In genomic region chr5:42461195-42461594, GRCm38 (mm10) we compare ENCODE assay signal across 18 mouse cellular contexts.
DNase-seq lines count a peak whose midpoint lies in the region; ATAC-seq and TF ChIP-seq lines count a peak whose summit lies in the region.
"Had no signal": no experiment of that assay in that cellular context is flagged by ENCODE, and none has a peak within 500 bp of the region (broad histone marks: within the 10 kb centered on the region; RNA-seq: fewer than 3 reads in every experiment).

No protein-coding gene starts in this region.

- H3K9ac ChIP-seq in forebrain, embryonic 14.5 days (ENCODE audit: low read length): no peak overlapping the region
- no peak overlapping the region for H3K9ac ChIP-seq in forebrain, embryonic 12.5 days
- H3K9ac ChIP-seq in forebrain, embryonic 16.5 days (replicated peaks; ENCODE audit: low read depth, low read length): no peak overlapping the region
- H3K9ac ChIP-seq in kidney, embryonic 16.5 days (replicated peaks; ENCODE audit: low read length): no peak overlapping the region
- H3K9ac ChIP-seq: embryonic facial prominence, embryonic 12.5 days had no signal

- no peak for TF ChIP-seq CTCF in brain, embryonic 14.5 days (IDR thresholded peaks at IDR 0.05; ENCODE audit: borderline replicate concordance, extremely low read depth, insufficient read depth, insufficient read length)

- H3K27ac ChIP-seq in forebrain, embryonic 14.5 days (ENCODE audit: low read depth, low read length): no peak overlapping the region
- H3K27ac ChIP-seq in forebrain, embryonic 12.5 days: no peak overlapping the region
- no peak overlapping the region for H3K27ac ChIP-seq in forebrain, embryonic 16.5 days (ENCODE audit: low read length)
- no peak overlapping the region for H3K27ac ChIP-seq in kidney, embryonic 16.5 days (ENCODE audit: low read length)
- H3K27ac ChIP-seq: embryonic facial prominence, embryonic 10.5 days; embryonic facial prominence, embryonic 12.5 days had no signal

- intact Hi-C loops in heart, postnatal 36 days (cut with DNase I): no loop called here

- no peaks in the 10 kb centered on the region for H3K9me3 ChIP-seq in forebrain, embryonic 14.5 days (replicated peaks; ENCODE audit: control insufficient read depth, low read length)
- no peaks in the 10 kb centered on the region for H3K9me3 ChIP-seq in forebrain, embryonic 12.5 days
- H3K9me3 ChIP-seq in forebrain, embryonic 16.5 days (ENCODE audit: control insufficient read depth, low read length): no peaks in the 10 kb centered on the region
- H3K9me3 ChIP-seq in kidney, embryonic 16.5 days (ENCODE audit: low read length): no peaks in the 10 kb centered on the region
- H3K9me3 ChIP-seq: embryonic facial prominence, embryonic 10.5 days; embryonic facial prominence, embryonic 12.5 days had no signal

- H3K27me3 ChIP-seq in forebrain, embryonic 14.5 days (replicated peaks; ENCODE audit: control insufficient read depth, insufficient read depth, low read length): no peaks in the 10 kb centered on the region
- no peaks in the 10 kb centered on the region for H3K27me3 ChIP-seq in forebrain, embryonic 12.5 days
- H3K27me3 ChIP-seq in forebrain, embryonic 16.5 days (replicated peaks; ENCODE audit: control insufficient read depth, insufficient read depth, low read length): no peaks in the 10 kb centered on the region
- no peaks in the 10 kb centered on the region for H3K27me3 ChIP-seq in kidney, embryonic 16.5 days (ENCODE audit: insufficient read depth, low read length)
- H3K27me3 ChIP-seq: embryonic facial prominence, embryonic 12.5 days had no signal

- WGBS in forebrain, embryonic 14.5 days: 60% methylated on average over 1 of the region's 1 CpGs
- WGBS in forebrain, embryonic 12.5 days: 65% methylated on average over 1 of the region's 1 CpGs
- WGBS in forebrain, embryonic 16.5 days: 33% methylated on average over 1 of the region's 1 CpGs
- 97% methylated on average over 1 of the region's 1 CpGs for WGBS in kidney, embryonic 16.5 days

- ATAC-seq in forebrain, embryonic 14.5 days: no peak
- no peak for ATAC-seq in forebrain, embryonic 12.5 days (ENCODE audit: low FRiP score)
- ATAC-seq in frontal cortex, adult (ENCODE audit: low TSS enrichment): 0 out of 2 replicates have a peak, but pooled peaks have one; percentile 47
- ATAC-seq in forebrain, embryonic 16.5 days: peak; percentile 59
- no peak for ATAC-seq in kidney, embryonic 16.5 days (ENCODE audit: low FRiP score, low TSS enrichment)

- H3K36me3 ChIP-seq in forebrain, embryonic 14.5 days (ENCODE audit: control insufficient read depth, insufficient read depth, low read length): no peaks in the 10 kb centered on the region
- H3K36me3 ChIP-seq in forebrain, embryonic 12.5 days (replicated peaks): no peaks in the 10 kb centered on the region
- no peaks in the 10 kb centered on the region for H3K36me3 ChIP-seq in forebrain, embryonic 16.5 days (ENCODE audit: control insufficient read depth, insufficient read depth)
- no peaks in the 10 kb centered on the region for H3K36me3 ChIP-seq in kidney, embryonic 16.5 days (ENCODE audit: insufficient read depth, low read length)
- H3K36me3 ChIP-seq: embryonic facial prominence, embryonic 10.5 days; embryonic facial prominence, embryonic 12.5 days had no signal

- DNase-seq in forebrain, embryonic 14.5 days (ENCODE audit: low spot score): peak; percentile 6
- no peak for DNase-seq in frontal cortex, postnatal 25 days (ENCODE audit: low spot score in 2 of 2)
- peak; percentile 21 for DNase-seq in brain, embryonic 14.5 days (ENCODE audit: low read depth)
- no peak for DNase-seq in heart, postnatal 36 days
- DNase-seq: adrenal gland, adult 2 months; adrenal gland, postnatal 10 days; adrenal gland, postnatal 25 days; cerebellum, adult 11-12 months; cerebellum, adult 2 months; cerebellum, adult 9-10 months; cerebellum, postnatal 10 days; cerebellum, postnatal 25 days had no signal

- H3K4me1 ChIP-seq in forebrain, embryonic 14.5 days (ENCODE audit: control insufficient read depth, insufficient read depth, low read length): no peaks in the 10 kb centered on the region
- H3K4me1 ChIP-seq in forebrain, embryonic 12.5 days: no peaks in the 10 kb centered on the region
- peaks cover 5% of the 10 kb centered on the region for H3K4me1 ChIP-seq in forebrain, embryonic 16.5 days (replicated peaks; ENCODE audit: control insufficient read depth, insufficient read depth, low read length)
- H3K4me1 ChIP-seq in kidney, embryonic 16.5 days (ENCODE audit: insufficient read depth, low read length): no peaks in the 10 kb centered on the region
- H3K4me1 ChIP-seq: embryonic facial prominence, embryonic 10.5 days; embryonic facial prominence, embryonic 12.5 days had no signal

- TF ChIP-seq POLR2A in brain, embryonic 14.5 days (IDR thresholded peaks at IDR 0.05; ENCODE audit: borderline replicate concordance, extremely low read depth, insufficient read depth, insufficient read length, poor library complexity, severe bottlenecking): no peak

- no peak overlapping the region for H3K4me3 ChIP-seq in forebrain, embryonic 14.5 days (ENCODE audit: low read depth, low read length)
- H3K4me3 ChIP-seq in forebrain, embryonic 12.5 days (replicated peaks): no peak overlapping the region
- no peak overlapping the region for H3K4me3 ChIP-seq in forebrain, embryonic 16.5 days (replicated peaks; ENCODE audit: low read length)
- H3K4me3 ChIP-seq in kidney, embryonic 16.5 days (ENCODE audit: low read length): no peak overlapping the region
- H3K4me3 ChIP-seq: embryonic facial prominence, embryonic 10.5 days; embryonic facial prominence, embryonic 12.5 days had no signal

- H3K4me2 ChIP-seq in forebrain, embryonic 14.5 days (ENCODE audit: low read length): no peak overlapping the region
- no peak overlapping the region for H3K4me2 ChIP-seq in forebrain, embryonic 12.5 days
- H3K4me2 ChIP-seq in forebrain, embryonic 16.5 days (ENCODE audit: low read length): no peak overlapping the region
- no peak overlapping the region for H3K4me2 ChIP-seq in kidney, embryonic 16.5 days (replicated peaks; ENCODE audit: low read depth, low read length)
- H3K4me2 ChIP-seq: embryonic facial prominence, embryonic 12.5 days had no signal

Comparison
In these comparisons a context has a peak if more than half of its experiments do, and no peak if none do; other contexts are left out.
1. ATAC-seq: peak in frontal cortex, adult (single experiment) and forebrain, embryonic 16.5 days (single experiment); none in forebrain, embryonic 14.5 days (single experiment), forebrain, embryonic 12.5 days (single experiment) and kidney, embryonic 16.5 days (single experiment).
2. DNase-seq: peak in forebrain, embryonic 14.5 days (single experiment) and brain, embryonic 14.5 days (single experiment); none in frontal cortex, postnatal 25 days (0 of 2) and heart, postnatal 36 days (0 of 2).